Mouse (Mus musculus) heart, postnatal 25 days (tissue): ENCODE measurements around the gene Tnf. TPM values are rescaled to one million over a fixed set of nuclear protein-coding genes. Genes with fewer than 3 reads are reported as not detected.

Source experiments
- DNase-seq: peaks from one replicate; pipeline ENCODE4 v3.0.0; 2022; ENCODE audit warnings: low spot score
- intact Hi-C: fragments of 180-260 bp; cut with DNase I; formaldehyde crosslinking; loops from one replicate; pipeline ENCODE4 v1.15.1; 2025
- total RNA-seq, 2 experiments: library from RNA; stranded (reverse); gene quantifications; 2 replicates each; pipeline ENCODE4 v1.2.3; 2021

The Tnf gene
- under 1 TPM; 0.56 to 0.60 TPM for total RNA-seq

- intact Hi-C loops = no loop called here
- peak; percentile 37 for DNase-seq
These were observed at the start of gene Tnf for GRCm38 (mm10) chr17:35201787-35202186. Gene Tnf, minus strand, starts transcription at chr17:35202007.

GRCm38 (mm10) chr17:35251162-35251719 lies 49.4 kb upstream of the Tnf start:
- DNase-seq = no peak
- intact Hi-C loops = no loop called here

GRCm38 (mm10) chr17:35250348-35251120 lies 48.7 kb upstream of the Tnf start:
- intact Hi-C loops = no loop called here
- no peak for DNase-seq

GRCm38 (mm10) chr17:35249451-35250197 lies 47.8 kb upstream of the Tnf start:
- intact Hi-C loops = no loop called here

GRCm38 (mm10) chr17:35248986-35249385 lies 47.2 kb upstream of the Tnf start:
- intact Hi-C loops = no loop called here
- no peak for DNase-seq

More at GRCm38 (mm10) chr17:35249451-35250197, 47.8 kb upstream of the Tnf start:
- no peak for DNase-seq

- intact Hi-C loops = loop anchor here (2.0 kb wide), 1 partner anchor 60 kb away; no protein-coding TSS in a partner anchor
- DNase-seq = no peak
These were observed 45.3 kb upstream of the Tnf start for GRCm38 (mm10) chr17:35247144-35247543.

- intact Hi-C loops = loop anchor here (2.0 kb wide), 1 partner anchor 61 kb away; no protein-coding TSS in a partner anchor
- no peak for DNase-seq
These were observed 44.2 kb upstream of the Tnf start for GRCm38 (mm10) chr17:35245731-35246623.

GRCm38 (mm10) chr17:35244999-35245398 lies 43.2 kb upstream of the Tnf start:
- no peak for DNase-seq
- intact Hi-C loops = no loop called here

GRCm38 (mm10) chr17:35243086-35243485 lies 41.3 kb upstream of the Tnf start:
- intact Hi-C loops = no loop called here
- DNase-seq = no peak

- DNase-seq = no peak
- intact Hi-C loops = no loop called here
These were observed 40.5 kb upstream of the Tnf start for GRCm38 (mm10) chr17:35242015-35242941.

GRCm38 (mm10) chr17:35241305-35242014 lies 39.7 kb upstream of the Tnf start, which contains the start of gene Ddx39b:
Gene Ddx39b, plus strand, starts transcription at chr17:35241746.
- intact Hi-C loops = no loop called here
- DNase-seq = peak; percentile 94

GRCm38 (mm10) chr17:35240384-35241304 lies 38.8 kb upstream of the Tnf start:
- no peak for DNase-seq
- intact Hi-C loops = no loop called here

- no peak for DNase-seq
- intact Hi-C loops = loop anchor here (5.0 to 10.0 kb wide), 3 partner anchors 117 to 237 kb away; partner anchors contain the start of genes Csnk2b, Gpank1, Sapcd1 and Vars
These were observed 37.9 kb upstream of the Tnf start for GRCm38 (mm10) chr17:35239700-35240099.

- DNase-seq = no peak
- intact Hi-C loops = loop anchor here (5.0 to 10.0 kb wide), 3 partner anchors 115 to 235 kb away; partner anchors contain the start of genes Csnk2b, Gpank1, Sapcd1 and Vars
These were observed 35.7 kb upstream of the Tnf start for GRCm38 (mm10) chr17:35237504-35237903.

- intact Hi-C loops = loop anchor here (5.0 to 10.0 kb wide), 3 partner anchors 115 to 235 kb away; partner anchors contain the start of genes Csnk2b, Gpank1, Sapcd1 and Vars
These were observed 35.2 kb upstream of the Tnf start for GRCm38 (mm10) chr17:35236996-35237395.

GRCm38 (mm10) chr17:35236390-35236746 lies 34.6 kb upstream of the Tnf start:
- peak; percentile 83 for DNase-seq
- intact Hi-C loops = loop anchor here (5.0 to 10.0 kb wide), 3 partner anchors 114 to 234 kb away; partner anchors contain the start of genes Csnk2b, Gpank1, Sapcd1 and Vars

More at GRCm38 (mm10) chr17:35236996-35237395, 35.2 kb upstream of the Tnf start:
- DNase-seq = no peak
